Mouse (Mus musculus) CH12.LX (cell line): ENCODE data around the gene Dpp6.

ENCODE experiments used
- CTCF ChIP-seq, 2 experiments: IDR thresholded peaks in 1 of 2; conservative IDR thresholded peaks in 1 of 2; 2 replicates each; pipeline ENCODE4 v1.5.1; 2011 to 2012; ENCODE audit warnings: low read depth in 2 of 2, low read length in 2 of 2, improper control_type of control experiment in 1 of 2, inconsistent platforms in 1 of 2, mild to moderate bottlenecking in 1 of 2, moderate library complexity in 1 of 2
- E2F4 ChIP-seq: IDR thresholded peaks from 2 replicates; pipeline ENCODE4 v1.6.1; 2011; ENCODE audit warnings: low read depth, low read length, improper control_type of control experiment; ENCODE audit not compliant: insufficient replicate concordance
- KAT2A ChIP-seq: IDR thresholded peaks from 2 replicates; pipeline ENCODE4 v1.6.1; 2012; ENCODE audit warnings: low read length, improper control_type of control experiment, inconsistent platforms; ENCODE audit not compliant: insufficient replicate concordance
- MAX ChIP-seq: IDR thresholded peaks from 2 replicates; pipeline ENCODE4 v1.6.1; 2011; ENCODE audit warnings: low read length, improper control_type of control experiment
- NELFE ChIP-seq: IDR thresholded peaks from 2 replicates; pipeline ENCODE4 v1.6.1; 2011; ENCODE audit warnings: low read depth, low read length, improper control_type of control experiment
- POLR2A ChIP-seq: IDR thresholded peaks from 2 replicates; pipeline ENCODE4 v1.6.1; 2011; ENCODE audit warnings: low read depth, mild to moderate bottlenecking, improper control_type of control experiment, low read length
- POLR2AphosphoS2 ChIP-seq: IDR thresholded peaks from 2 replicates; pipeline ENCODE4 v1.6.1; 2011; ENCODE audit warnings: low read depth, low read length, improper control_type of control experiment
- RCOR1 ChIP-seq: conservative IDR thresholded peaks from 2 replicates; pipeline ENCODE4 v1.6.1; 2012; ENCODE audit warnings: low read depth, mild to moderate bottlenecking, inconsistent platforms, low read length, improper control_type of control experiment
- SMC3 ChIP-seq: IDR thresholded peaks from 2 replicates; pipeline ENCODE4 v1.6.1; 2011; ENCODE audit warnings: low read depth, low read length, improper control_type of control experiment
- UBTF ChIP-seq: IDR thresholded peaks from 2 replicates; pipeline ENCODE4 v1.6.1; 2012; ENCODE audit warnings: low read depth, mild to moderate bottlenecking, inconsistent platforms, low read length, improper control_type of control experiment, moderate library complexity
- ZC3H11A ChIP-seq: IDR thresholded peaks from 2 replicates; pipeline ENCODE4 v1.6.1; 2012; ENCODE audit warnings: low read depth, mild to moderate bottlenecking, inconsistent platforms, low read length, improper control_type of control experiment
- ZKSCAN1 ChIP-seq: IDR thresholded peaks from 2 replicates; pipeline ENCODE4 v1.6.1; 2012; ENCODE audit warnings: low read depth, inconsistent platforms, low read length, improper control_type of control experiment, borderline replicate concordance
- ZNF384 ChIP-seq: IDR thresholded peaks from 2 replicates; pipeline ENCODE4 v1.6.1; 2012; ENCODE audit warnings: low read depth, low read length, improper control_type of control experiment, inconsistent platforms

DNA sequence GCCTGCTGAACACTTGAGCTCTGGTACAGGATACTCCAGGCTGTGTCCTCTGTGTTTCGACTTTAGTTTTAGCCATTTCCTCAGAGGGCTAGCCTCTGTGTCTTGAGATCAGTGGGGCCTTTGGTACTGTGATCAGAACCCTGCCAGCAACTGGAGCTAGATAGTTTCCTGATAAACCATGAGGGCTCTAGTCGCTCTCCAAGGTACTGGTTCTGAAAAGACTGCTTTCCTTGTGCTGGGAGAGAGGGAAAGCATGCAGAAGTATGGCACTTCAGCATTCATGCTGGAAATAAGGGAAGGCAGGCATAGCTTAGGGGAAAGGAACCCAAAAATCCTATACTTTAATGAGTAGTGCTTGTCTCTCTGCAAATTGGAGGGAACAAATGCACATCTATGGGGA lies 548.9 kb downstream of the Dpp6 start:
- TF ChIP-seq CTCF (conservative IDR thresholded peaks at IDR 0.05 in 1 of 2, IDR thresholded peaks at IDR 0.05 in 1 of 2; ENCODE audit: low read depth in 2 of 2, low read length in 2 of 2) = no peak
- TF ChIP-seq ZNF384 = no peak
- no peak for TF ChIP-seq RCOR1
- TF ChIP-seq POLR2A = no peak
- TF ChIP-seq SMC3 = no peak
- TF ChIP-seq NELFE = no peak
- no peak for TF ChIP-seq ZC3H11A
- no peak for TF ChIP-seq UBTF
- no peak for TF ChIP-seq E2F4
- no peak for TF ChIP-seq ZKSCAN1
- no peak for TF ChIP-seq KAT2A
- no peak for TF ChIP-seq POLR2AphosphoS2
- no peak for TF ChIP-seq MAX
